9 mouse cellular contexts compared by ENCODE assay signal in the genomic region with DNA sequence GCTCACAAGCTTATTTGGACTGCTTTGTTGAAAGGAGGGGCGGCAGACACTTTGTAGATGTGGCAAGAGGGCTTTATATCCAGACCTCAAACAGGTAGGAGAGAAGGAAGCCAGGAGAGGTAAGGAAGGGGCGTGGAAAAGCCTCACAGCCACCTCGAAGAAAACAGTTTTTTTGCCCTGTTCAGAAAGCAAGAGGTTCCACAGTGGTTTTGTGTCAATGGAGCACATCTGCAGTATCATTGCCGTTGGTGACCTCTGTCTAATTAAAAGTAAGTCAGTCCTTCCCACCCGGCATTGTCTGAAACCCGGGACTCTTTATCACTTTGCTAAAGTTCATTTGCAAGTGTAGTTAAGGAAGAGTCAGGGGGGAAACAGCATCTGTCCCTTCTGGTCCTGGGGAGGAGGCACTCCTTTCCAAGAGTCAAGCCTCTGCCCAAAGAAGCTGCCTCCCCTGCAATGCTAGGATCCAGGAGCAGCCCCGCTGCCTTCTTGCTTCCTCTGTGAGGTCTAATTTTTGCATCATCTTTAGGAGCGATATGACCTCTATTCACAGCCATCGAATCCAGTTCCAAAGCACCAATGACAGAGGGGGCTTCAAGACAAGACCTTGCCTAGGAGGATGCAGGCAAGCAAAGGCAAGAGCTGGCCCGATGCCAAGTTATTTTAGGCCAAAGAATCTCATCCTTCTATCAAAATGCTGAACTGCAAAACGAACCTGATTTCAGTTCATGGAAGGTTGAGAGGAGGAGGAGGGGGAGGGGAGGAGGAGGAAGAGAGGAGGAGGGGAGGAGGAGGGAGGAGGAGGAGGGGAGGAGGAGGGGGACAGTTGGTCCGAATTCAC. TPM values are rescaled to one million over a fixed set of nuclear protein-coding genes. Genes with fewer than 3 reads are reported as not detected.
DNase-seq lines count a peak whose midpoint lies in the region; ATAC-seq and TF ChIP-seq lines count a peak whose summit lies in the region.
"Had no signal": no experiment of that assay in that cellular context is flagged by ENCODE, and none has a peak within 500 bp of the region (broad histone marks: within the 10 kb centered on the region; RNA-seq: fewer than 3 reads in every experiment).

No protein-coding gene starts in this region.

- H3K4me3 ChIP-seq in CH12.LX (replicated peaks in 1 of 3; ENCODE audit: low read depth in 2 of 3, low read length in 2 of 3, poor library complexity in 1 of 3), result peak overlapping the region in 1 of 3 experiments; percentile 43
- H3K4me3 ChIP-seq in ES-E14 (ENCODE audit: insufficient read depth in 1 of 2, low read depth in 1 of 2, low read length in 2 of 2, poor library complexity in 1 of 2, severe bottlenecking in 1 of 2), result peak overlapping the region in 1 of 2 experiments; percentile 55; a peak in 1 of 4 replicates
- peak overlapping the region; percentile 62 for H3K4me3 ChIP-seq in embryonic facial prominence, embryonic 10.5 days
- H3K4me3 ChIP-seq in hindbrain, embryonic 16.5 days (ENCODE audit: low read length), result peak overlapping the region; percentile 56
- H3K4me3 ChIP-seq in limb, embryonic 13.5 days, result peak overlapping the region; percentile 52
- H3K4me3 ChIP-seq in neural tube, embryonic 13.5 days, result peak overlapping the region; percentile 57
- H3K4me3 ChIP-seq: erythroblast, embryonic 14.5 days had no signal

- peak; percentile 71 for ATAC-seq in hindbrain, embryonic 16.5 days
- ATAC-seq in limb, embryonic 13.5 days (ENCODE audit: low FRiP score, low read depth), result no peak
- peak; percentile 68 for ATAC-seq in neural tube, embryonic 13.5 days (ENCODE audit: low read depth)

- 12% methylated on average over 12 of the region's 12 CpGs for WGBS in embryonic facial prominence, embryonic 10.5 days
- WGBS in hindbrain, embryonic 16.5 days, result 4% methylated on average over 12 of the region's 12 CpGs
- 8% methylated on average over 12 of the region's 12 CpGs for WGBS in limb, embryonic 13.5 days
- WGBS in neural tube, embryonic 13.5 days, result 9% methylated on average over 12 of the region's 12 CpGs

- TF ChIP-seq EP300 in CH12.LX (IDR thresholded peaks at IDR 0.05; ENCODE audit: low read length), result no peak

- H3K4me1 ChIP-seq in CH12.LX (ENCODE audit: control insufficient read depth in 1 of 2, insufficient read depth in 2 of 2) (no peaks in the 10 kb centered on the region; a peak in 1 of 4 replicates), ES-E14 (ENCODE audit: control insufficient read depth in 2 of 2, insufficient read depth in 2 of 2, low read length in 2 of 2, poor library complexity in 1 of 2) (peaks cover 0 to 2% of the 10 kb centered on the region in 2 experiments; a peak in 1 of 4 replicates)
- H3K4me1 ChIP-seq in embryonic facial prominence, embryonic 10.5 days, result peaks cover 13% of the 10 kb centered on the region
- peaks cover 2% of the 10 kb centered on the region; the same call in 1 of the 2 replicates for H3K4me1 ChIP-seq in hindbrain, embryonic 16.5 days (ENCODE audit: control insufficient read depth, insufficient read depth, low read depth, low read length)
- H3K4me1 ChIP-seq in limb, embryonic 13.5 days, result peaks cover 13% of the 10 kb centered on the region; the same call in 1 of the 2 replicates
- H3K4me1 ChIP-seq in neural tube, embryonic 13.5 days (replicated peaks), result peaks cover 32% of the 10 kb centered on the region

- H3K36me3 ChIP-seq in CH12.LX (replicated peaks in 1 of 2; ENCODE audit: control insufficient read depth in 1 of 2, insufficient read depth in 1 of 2, low read length in 1 of 2), result no peaks in the 10 kb centered on the region
- no peaks in the 10 kb centered on the region for H3K36me3 ChIP-seq in ES-E14 (ENCODE audit: control insufficient read depth, insufficient read depth, low read length, poor library complexity, severe bottlenecking)
- no peaks in the 10 kb centered on the region for H3K36me3 ChIP-seq in embryonic facial prominence, embryonic 10.5 days (replicated peaks)
- H3K36me3 ChIP-seq in hindbrain, embryonic 16.5 days (ENCODE audit: control insufficient read depth, insufficient read depth, low read length), result no peaks in the 10 kb centered on the region
- H3K36me3 ChIP-seq in limb, embryonic 13.5 days, result no peaks in the 10 kb centered on the region
- H3K36me3 ChIP-seq in neural tube, embryonic 13.5 days, result no peaks in the 10 kb centered on the region

- dilution Hi-C loops in CH12.LX (cut with MboI; ENCODE audit: extremely low pct_ligation_motif_present, extremely low pct_unique_long_range_greater_than_20kb, low sequenced_read_pairs), result no loop called here

- no peak overlapping the region for H3K27ac ChIP-seq in CH12.LX (ENCODE audit: insufficient read depth, low read depth)
- no peak overlapping the region for H3K27ac ChIP-seq in ES-E14 (ENCODE audit: insufficient read depth, low read depth, low read length, poor library complexity, severe bottlenecking)
- H3K27ac ChIP-seq in embryonic facial prominence, embryonic 10.5 days (replicated peaks), result no peak overlapping the region
- H3K27ac ChIP-seq in hindbrain, embryonic 16.5 days (ENCODE audit: low read depth, low read length), result peak overlapping the region; percentile 68
- no peak overlapping the region for H3K27ac ChIP-seq in limb, embryonic 13.5 days
- H3K27ac ChIP-seq in neural tube, embryonic 13.5 days (replicated peaks), result peak overlapping the region; percentile 61

- no peak for TF ChIP-seq RAD21 in CH12.LX (IDR thresholded peaks at IDR 0.05; ENCODE audit: low read depth, low read length)

- H3K9ac ChIP-seq in CH12.LX (ENCODE audit: insufficient read depth, low read depth), result no peak overlapping the region
- H3K9ac ChIP-seq in ES-E14 (ENCODE audit: insufficient read depth, low read depth, low read length, poor library complexity, severe bottlenecking), result no peak overlapping the region
- H3K9ac ChIP-seq in hindbrain, embryonic 16.5 days (ENCODE audit: low read depth, low read length), result peak overlapping the region; percentile 72
- H3K9ac ChIP-seq in limb, embryonic 13.5 days, result peak overlapping the region; percentile 39; the same call in 1 of the 2 replicates
- H3K9ac ChIP-seq in neural tube, embryonic 13.5 days, result peak overlapping the region; percentile 76

- H3K9me3 ChIP-seq in CH12.LX (replicated peaks; ENCODE audit: low read length) (peaks cover 28% of the 10 kb centered on the region), ES-E14 (ENCODE audit: control insufficient read depth, insufficient read depth, low read depth, low read length) (no peaks in the 10 kb centered on the region)
- H3K9me3 ChIP-seq in embryonic facial prominence, embryonic 10.5 days, result no peaks in the 10 kb centered on the region
- H3K9me3 ChIP-seq in hindbrain, embryonic 16.5 days (ENCODE audit: control insufficient read depth, low read length), result no peaks in the 10 kb centered on the region
- no peaks in the 10 kb centered on the region for H3K9me3 ChIP-seq in limb, embryonic 13.5 days
- no peaks in the 10 kb centered on the region for H3K9me3 ChIP-seq in neural tube, embryonic 13.5 days

- in situ Hi-C loops in CH12.LX (cut with MboI; ENCODE audit: low pct_ligation_motif_present, low pct_unique_long_range_greater_than_20kb, low sequenced_read_pairs), result no loop called here
- in situ Hi-C loops in ES-E14 (cut with MboI; ENCODE audit: low sequenced_read_pairs in 2 of 2, unreplicated experiment in 2 of 2), result no loop called here

- H3K79me2 ChIP-seq in CH12.LX (replicated peaks; ENCODE audit: control insufficient read depth, extremely low read depth, insufficient read depth, poor library complexity, severe bottlenecking), result no peaks in the 10 kb centered on the region

- TF ChIP-seq POLR2A in CH12.LX (IDR thresholded peaks at IDR 0.05; ENCODE audit: low read depth, low read length), result no peak

- no peak for TF ChIP-seq CTCF in CH12.LX (conservative IDR thresholded peaks at IDR 0.05 in 1 of 2, IDR thresholded peaks at IDR 0.05 in 1 of 2; ENCODE audit: low read depth in 2 of 2, low read length in 2 of 2)

- H3K4me2 ChIP-seq in CH12.LX (ENCODE audit: insufficient read depth, low read depth, poor library complexity, severe bottlenecking), result 0 out of 2 replicates have a peak overlapping the region, but pooled peaks have one; percentile 15
- peak overlapping the region; percentile 81 for H3K4me2 ChIP-seq in hindbrain, embryonic 16.5 days (ENCODE audit: low read length)
- peak overlapping the region; percentile 82 for H3K4me2 ChIP-seq in limb, embryonic 13.5 days (replicated peaks)
- H3K4me2 ChIP-seq in neural tube, embryonic 13.5 days, result peak overlapping the region; percentile 66

- DNase-seq in CH12.LX (ENCODE audit: extremely low read depth) (no peak), ES-E14 (ENCODE audit: low read depth, low spot score) (peak; percentile 15)
- DNase-seq in embryonic facial prominence, embryonic 10.5 days (ENCODE audit: low spot score), result peak; percentile 32
- DNase-seq in spleen, postnatal 10 days (ENCODE audit: low spot score in 2 of 2), result no peak

- no peaks in the 10 kb centered on the region for H3K27me3 ChIP-seq in CH12.LX (replicated peaks)
- H3K27me3 ChIP-seq in embryonic facial prominence, embryonic 10.5 days (replicated peaks; ENCODE audit: low read depth, poor library complexity, severe bottlenecking), result peaks cover 28% of the 10 kb centered on the region
- no peaks in the 10 kb centered on the region for H3K27me3 ChIP-seq in hindbrain, embryonic 16.5 days (replicated peaks; ENCODE audit: control insufficient read depth, insufficient read depth, low read length)
- H3K27me3 ChIP-seq in limb, embryonic 13.5 days, result peaks cover 24% of the 10 kb centered on the region
- no peaks in the 10 kb centered on the region for H3K27me3 ChIP-seq in neural tube, embryonic 13.5 days

TF ChIP-seq in CH12.LX, 34 proteins besides CTCF, POLR2A, EP300 and RAD21 (continues in another document):
- no peak for TF ChIP-seq USF2 (conservative IDR thresholded peaks at IDR 0.05; ENCODE audit: low read depth, low read length)
- TF ChIP-seq RCOR1 (conservative IDR thresholded peaks at IDR 0.05; ENCODE audit: low read depth, low read length), result no peak
- no peak for TF ChIP-seq IRF4 (IDR thresholded peaks at IDR 0.05; ENCODE audit: low read depth, low read length)
- TF ChIP-seq UBTF (IDR thresholded peaks at IDR 0.05; ENCODE audit: low read depth, low read length), result no peak

TF ChIP-seq in ES-E14, 5 proteins besides CTCF, POLR2A, EP300 and RAD21 (continues in another document):
- TF ChIP-seq ZC3H11A (IDR thresholded peaks at IDR 0.05; ENCODE audit: borderline replicate concordance, low read depth, low read length), result no peak
- TF ChIP-seq HCFC1 (IDR thresholded peaks at IDR 0.05; ENCODE audit: borderline replicate concordance, insufficient read depth, low read length), result no peak
- TF ChIP-seq ZNF384 (IDR thresholded peaks at IDR 0.05; ENCODE audit: low read depth, low read length), result no peak

RNA-seq across cellular contexts. Expression of a gene that starts 31.5 kb away (rescaled TPM):
- total RNA-seq in CH12.LX (2012; rRNA removed) (not detected in 2 replicates), CH12.LX (2014; rRNA removed) (0.05 and 0.11 TPM in 2 replicates), ES-E14 (2012; rRNA removed) (0.11 and 0.13 TPM in 2 replicates)
- not detected in 2 replicates for polyA plus RNA-seq in CH12.LX (2012; ENCODE audit: insufficient read length, low read depth)
- 0.70 and 1.00 TPM in 2 replicates for polyA plus RNA-seq in embryonic facial prominence, embryonic 10.5 days (2016; fragmentation: Nextera tagmentation; extraction: Ambion mirVana)
- polyA plus RNA-seq in hindbrain, embryonic 16.5 days (2015; fragmentation: Nextera tagmentation; extraction: Ambion mirVana), result 22.1 and 25.5 TPM in 2 replicates
- 2.7 and 3.2 TPM in 2 replicates for polyA plus RNA-seq in limb, embryonic 13.5 days (2015; fragmentation: Nextera tagmentation; extraction: Ambion mirVana)
- 13.1 and 14.9 TPM in 2 replicates for polyA plus RNA-seq in neural tube, embryonic 13.5 days (2015; fragmentation: Nextera tagmentation; extraction: Ambion mirVana)
- polyA plus RNA-seq: erythroblast, embryonic 14.5 days; small intestine, adult 2 months had no signal

Comparison
In these comparisons a context has a peak if more than half of its experiments do, and no peak if none do; other contexts are left out.
1. DNase-seq: peak in ES-E14 (single experiment) and embryonic facial prominence, embryonic 10.5 days (single experiment); none in CH12.LX (single experiment) and spleen, postnatal 10 days (0 of 2).
2. H3K27ac ChIP-seq: peak in hindbrain, embryonic 16.5 days (single experiment) and neural tube, embryonic 13.5 days (single experiment); none in CH12.LX (single experiment), ES-E14 (single experiment), embryonic facial prominence, embryonic 10.5 days (single experiment) and limb, embryonic 13.5 days (single experiment).
3. H3K4me2 ChIP-seq: peak in every context shown above with its lines; median percentile 82 in limb, embryonic 13.5 days; 81 in hindbrain, embryonic 16.5 days; 66 in neural tube, embryonic 13.5 days; 15 in CH12.LX.
4. H3K9ac ChIP-seq: peak in hindbrain, embryonic 16.5 days (single experiment), limb, embryonic 13.5 days (single experiment) and neural tube, embryonic 13.5 days (single experiment); none in CH12.LX (single experiment) and ES-E14 (single experiment).